Mouse (Mus musculus): ENCODE data around the gene Grin2a. TPM values are rescaled to one million over a fixed set of nuclear protein-coding genes. Genes with fewer than 3 reads are reported as not detected.
"Not testable (repeated sequence)": the region's sequence is repeated elsewhere in the genome, so short reads cannot be mapped to it uniquely, and the experiment has no call there.

The Grin2a gene
- polyA plus RNA-seq, 1 experiment from 2014 or later = 0.19 TPM

GRCm38 (mm10) chr16:9624346-9624745 lies 371.0 kb downstream of the Grin2a start:
- no peak for DNase-seq (ENCODE audit: extremely low spot score, low spot score)
- no peaks in the 10 kb centered on the region for H3K36me3 ChIP-seq (replicated peaks)
- WGBS = 93% methylated on average over 2 of the region's 2 CpGs
- H3K4me3 ChIP-seq = no peak overlapping the region
- no peaks in the 10 kb centered on the region for H3K4me1 ChIP-seq
- H3K27ac ChIP-seq = no peak overlapping the region
- H3K27me3 ChIP-seq (ENCODE audit: poor library complexity, severe bottlenecking) = no peaks in the 10 kb centered on the region
- H3K9me3 ChIP-seq = no peaks in the 10 kb centered on the region

- whole genome bisulfite sequencing = 78% methylated on average over 2 of the region's 2 CpGs
- H3K9me3 ChIP-seq = no peaks in the 10 kb centered on the region
Observed at GRCm38 (mm10) chr16:9618206-9618605, 377.2 kb downstream of the Grin2a start.

DNA sequence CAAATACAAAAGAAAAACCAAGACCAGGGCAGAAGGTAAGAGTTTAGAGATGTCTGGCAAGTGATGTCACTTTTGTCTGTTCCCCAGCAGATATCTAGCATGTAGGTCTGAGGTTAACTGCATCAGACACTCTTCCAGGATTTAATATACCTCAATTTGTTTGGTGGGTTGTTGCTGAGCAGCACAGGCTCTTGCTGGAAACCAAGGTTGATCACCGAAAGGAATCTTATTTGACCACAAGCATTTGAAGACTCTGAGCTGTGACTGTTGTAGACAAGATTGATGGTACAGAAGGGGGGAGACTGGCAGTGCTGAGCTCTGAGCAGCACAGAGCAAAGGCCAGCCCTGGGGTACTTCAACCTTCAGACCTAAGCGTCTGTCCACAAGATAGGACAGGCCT lies 378.1 kb downstream of the Grin2a start:
- Histone ChIP-seq H3K4me3 (no peak overlapping the region), H3K27me3 (ENCODE audit: poor library complexity, severe bottlenecking) (no peaks in the 10 kb centered on the region), H3K27ac (no peak overlapping the region), H3K9me3 (no peaks in the 10 kb centered on the region), H3K36me3 (replicated peaks) (no peaks in the 10 kb centered on the region), H3K4me1 (no peaks in the 10 kb centered on the region)
- 86% methylated on average over 2 of the region's 2 CpGs for WGBS
- DNase-seq (ENCODE audit: extremely low spot score, low spot score) = no peak

More at GRCm38 (mm10) chr16:9618206-9618605, 377.2 kb downstream of the Grin2a start:
- Histone ChIP-seq H3K4me3 (no peak overlapping the region), H3K36me3 (replicated peaks) (no peaks in the 10 kb centered on the region), H3K27me3 (ENCODE audit: poor library complexity, severe bottlenecking) (no peaks in the 10 kb centered on the region), H3K4me1 (no peaks in the 10 kb centered on the region), H3K27ac (no peak overlapping the region)
- no peak for DNase-seq (ENCODE audit: extremely low spot score, low spot score)

DNA sequence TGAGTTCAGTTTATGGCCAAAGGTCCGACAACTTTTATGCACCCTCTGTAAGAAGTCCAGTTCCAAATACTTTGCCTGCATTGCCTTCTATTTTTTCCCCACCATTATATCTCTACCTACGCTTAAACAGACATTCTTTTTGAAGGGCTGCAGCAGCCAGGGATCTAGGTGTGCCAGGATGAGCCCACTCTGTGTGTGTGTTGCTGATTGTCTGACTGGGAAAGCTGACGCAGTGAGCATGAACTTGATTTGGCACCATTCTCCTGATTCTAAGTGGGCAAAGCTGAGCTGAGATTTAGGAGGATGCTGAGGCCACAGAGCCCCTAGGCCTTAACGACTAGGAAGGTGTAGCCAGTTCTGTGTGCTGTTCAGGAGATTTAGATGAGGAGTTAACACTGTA lies 378.6 kb downstream of the Grin2a start:
- no peaks in the 10 kb centered on the region for H3K4me1 ChIP-seq
- H3K4me3 ChIP-seq = no peak overlapping the region
- no peaks in the 10 kb centered on the region for H3K27me3 ChIP-seq (ENCODE audit: poor library complexity, severe bottlenecking)
- H3K27ac ChIP-seq = no peak overlapping the region
- no peaks in the 10 kb centered on the region for H3K9me3 ChIP-seq
- 84% methylated on average over 4 of the region's 4 CpGs for WGBS
- no peak for DNase-seq (ENCODE audit: extremely low spot score, low spot score)
- no peaks in the 10 kb centered on the region for H3K36me3 ChIP-seq (replicated peaks)

DNA sequence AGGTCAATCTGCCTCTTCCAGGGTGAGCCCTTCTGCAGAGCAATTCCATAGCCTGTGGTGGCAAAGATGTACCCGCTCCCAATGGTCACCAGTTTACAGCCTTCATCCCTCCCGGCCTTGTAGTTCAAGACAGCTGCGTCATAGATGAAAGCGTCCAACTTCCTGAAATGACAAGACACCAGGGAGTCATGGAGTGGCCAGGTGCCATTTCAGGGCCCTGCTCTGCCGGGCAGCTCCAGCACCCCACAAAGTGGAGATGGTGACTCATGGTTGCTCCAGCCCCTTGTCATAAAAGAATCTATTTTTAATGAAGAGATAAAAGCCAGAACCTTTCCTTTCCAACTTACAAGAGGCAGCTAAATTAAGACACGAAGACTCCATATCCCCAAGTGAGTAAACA lies 382.8 kb downstream of the Grin2a start:
- not testable (repeated sequence) for H3K4me3 ChIP-seq; DNase-seq (ENCODE audit: extremely low spot score, low spot score); H3K9me3 ChIP-seq; H3K27ac ChIP-seq; H3K27me3 ChIP-seq (ENCODE audit: poor library complexity, severe bottlenecking); H3K36me3 ChIP-seq (replicated peaks); H3K4me1 ChIP-seq
- 94% methylated on average over 6 of the region's 6 CpGs for WGBS

DNA sequence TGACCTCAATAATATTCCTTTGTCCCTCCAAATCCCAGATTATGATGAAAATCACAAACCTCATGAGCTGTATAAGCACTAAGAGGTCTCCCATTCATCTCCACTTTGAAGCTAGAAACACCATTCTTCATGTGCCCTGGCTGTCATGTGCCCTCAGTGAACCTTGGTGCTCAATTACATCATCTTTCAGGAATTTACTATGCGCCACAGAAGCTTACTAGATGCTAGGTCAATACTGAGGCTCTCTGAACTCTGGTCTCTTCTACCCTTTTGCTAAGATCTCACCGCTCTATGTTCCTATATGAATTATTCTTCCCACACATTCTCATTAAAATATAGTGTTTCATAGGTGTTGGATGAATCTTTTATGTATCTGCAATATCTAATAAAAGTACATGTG lies 387.9 kb downstream of the Grin2a start:
- Histone ChIP-seq H3K36me3 (replicated peaks) (no peaks in the 10 kb centered on the region), H3K4me1 (no peaks in the 10 kb centered on the region), H3K9me3 (no peaks in the 10 kb centered on the region), H3K27me3 (ENCODE audit: poor library complexity, severe bottlenecking) (no peaks in the 10 kb centered on the region), H3K4me3 (no peak overlapping the region), H3K27ac (no peak overlapping the region)
- 82% methylated on average over 2 of the region's 2 CpGs for WGBS
- DNase-seq (ENCODE audit: extremely low spot score, low spot score) = no peak

DNA sequence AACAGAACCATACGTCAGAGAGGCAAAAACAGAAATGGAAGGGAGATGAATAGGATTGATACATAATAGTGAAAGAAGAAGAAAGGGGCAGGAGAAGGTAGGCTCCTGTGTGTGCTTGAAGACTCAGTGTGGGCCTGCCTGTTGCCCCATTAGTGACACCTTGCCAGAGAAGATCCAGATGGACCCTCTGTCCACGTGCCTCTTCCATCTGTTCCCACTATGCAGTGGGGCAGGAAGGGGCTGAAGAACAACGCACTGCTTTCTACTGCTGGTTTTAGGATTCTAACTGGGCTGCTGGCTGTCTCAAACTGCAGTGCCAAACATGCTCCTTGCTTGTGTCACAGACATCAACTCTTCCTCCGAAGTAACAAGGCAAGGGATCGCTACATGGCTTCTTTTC lies 391.4 kb downstream of the Grin2a start:
- H3K4me3 ChIP-seq = no peak overlapping the region
- no peaks in the 10 kb centered on the region for H3K27me3 ChIP-seq (ENCODE audit: poor library complexity, severe bottlenecking)
- H3K27ac ChIP-seq = no peak overlapping the region
- WGBS = 83% methylated on average over 5 of the region's 5 CpGs
- no peaks in the 10 kb centered on the region for H3K9me3 ChIP-seq
- H3K36me3 ChIP-seq (replicated peaks) = no peaks in the 10 kb centered on the region
- no peaks in the 10 kb centered on the region for H3K4me1 ChIP-seq
- DNase-seq (ENCODE audit: extremely low spot score, low spot score) = no peak

DNA sequence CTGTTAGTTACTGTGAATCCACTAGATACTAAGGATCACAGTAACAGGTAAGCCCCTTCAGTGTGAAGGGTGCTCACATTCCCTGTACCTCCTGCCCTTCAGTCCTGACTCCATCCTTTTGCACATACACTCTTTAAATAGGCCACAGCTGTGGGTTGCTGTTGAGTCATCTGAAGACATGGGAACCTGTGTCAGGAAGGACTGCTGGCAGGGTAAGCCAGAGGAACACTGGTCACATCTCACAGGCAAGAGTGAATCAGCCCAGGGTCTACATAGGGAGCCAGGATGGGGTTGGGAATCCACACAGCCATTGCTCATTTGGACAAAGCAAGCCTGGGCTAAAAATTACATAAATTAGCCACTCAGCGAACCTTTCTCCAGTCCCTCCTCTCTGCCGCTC lies 392.8 kb downstream of the Grin2a start:
- Histone ChIP-seq H3K27ac (no peak overlapping the region), H3K4me3 (no peak overlapping the region), H3K27me3 (ENCODE audit: poor library complexity, severe bottlenecking) (no peaks in the 10 kb centered on the region), H3K36me3 (replicated peaks) (no peaks in the 10 kb centered on the region), H3K9me3 (no peaks in the 10 kb centered on the region), H3K4me1 (no peaks in the 10 kb centered on the region)
- DNase-seq (ENCODE audit: extremely low spot score, low spot score) = no peak
- 87% methylated on average over 2 of the region's 2 CpGs for WGBS

- H3K27me3 ChIP-seq (ENCODE audit: poor library complexity, severe bottlenecking) = no peaks in the 10 kb centered on the region
- no peaks in the 10 kb centered on the region for H3K36me3 ChIP-seq (replicated peaks)
- H3K4me1 ChIP-seq = no peaks in the 10 kb centered on the region
- H3K4me3 ChIP-seq = no peak overlapping the region
- H3K9me3 ChIP-seq = no peaks in the 10 kb centered on the region
- H3K27ac ChIP-seq = no peak overlapping the region
- WGBS = 90% methylated on average over 2 of the region's 2 CpGs
- no peak for DNase-seq (ENCODE audit: extremely low spot score, low spot score)
Observed at GRCm38 (mm10) chr16:9589176-9589575, 406.2 kb downstream of the Grin2a start.

DNA sequence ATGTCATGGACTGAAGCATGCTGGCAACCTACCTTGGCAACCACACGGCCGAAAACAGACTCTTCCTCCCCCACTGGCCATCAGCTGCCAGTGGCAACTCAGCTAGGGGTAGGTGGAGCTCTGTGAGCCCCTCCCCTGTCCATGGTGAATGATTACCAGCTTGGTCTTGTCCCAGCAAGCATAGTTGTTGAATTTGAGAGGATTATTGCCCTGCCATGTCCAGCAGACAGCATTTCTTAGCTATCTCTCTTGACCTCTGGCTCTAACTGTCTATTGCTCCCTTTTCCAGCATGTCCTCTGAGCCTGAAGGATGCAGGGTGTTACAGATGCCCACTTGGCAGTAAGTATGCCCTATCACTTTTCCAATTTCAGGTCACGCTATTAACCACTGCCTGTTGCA lies 406.9 kb downstream of the Grin2a start:
- Histone ChIP-seq H3K4me3 (no peak overlapping the region), H3K27ac (no peak overlapping the region), H3K36me3 (replicated peaks) (no peaks in the 10 kb centered on the region), H3K4me1 (no peaks in the 10 kb centered on the region), H3K27me3 (ENCODE audit: poor library complexity, severe bottlenecking) (no peaks in the 10 kb centered on the region), H3K9me3 (no peaks in the 10 kb centered on the region)
- 79% methylated on average over 3 of the region's 3 CpGs for WGBS
- DNase-seq (ENCODE audit: extremely low spot score, low spot score) = no peak

- H3K9me3 ChIP-seq = no peaks in the 10 kb centered on the region
- no peak overlapping the region for H3K4me3 ChIP-seq
- no peaks in the 10 kb centered on the region for H3K27me3 ChIP-seq (ENCODE audit: poor library complexity, severe bottlenecking)
- WGBS = 88% methylated on average over 2 of the region's 2 CpGs
- H3K27ac ChIP-seq = no peak overlapping the region
- H3K4me1 ChIP-seq = no peaks in the 10 kb centered on the region
- H3K36me3 ChIP-seq (replicated peaks) = no peaks in the 10 kb centered on the region
- no peak for DNase-seq (ENCODE audit: extremely low spot score, low spot score)
Observed at GRCm38 (mm10) chr16:9583981-9584380, 411.4 kb downstream of the Grin2a start.

DNA sequence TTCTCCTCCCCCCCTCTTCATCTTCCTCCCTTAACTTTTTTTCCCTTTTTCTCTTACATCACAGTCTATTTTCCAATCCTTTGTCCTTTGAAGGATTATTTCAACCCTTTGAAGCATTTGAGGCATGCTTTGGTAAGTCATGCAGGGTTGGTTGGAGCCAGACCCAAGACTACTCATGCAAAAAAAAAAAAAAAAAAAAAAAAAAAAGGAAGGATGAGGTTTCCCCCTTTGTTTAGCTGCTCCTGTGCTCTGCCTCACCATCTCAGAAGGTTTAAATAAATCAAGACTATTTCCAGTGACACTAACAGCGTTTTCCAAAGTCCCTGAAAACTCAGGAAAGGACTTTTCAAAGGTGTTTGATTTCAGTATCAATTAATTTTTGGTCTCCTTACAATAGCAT lies 423.6 kb downstream of the Grin2a start:
- no peak overlapping the region for H3K27ac ChIP-seq
- no peaks in the 10 kb centered on the region for H3K27me3 ChIP-seq (ENCODE audit: poor library complexity, severe bottlenecking)
- H3K9me3 ChIP-seq = no peaks in the 10 kb centered on the region
- WGBS = 49% methylated on average over 1 of the region's 1 CpGs
- DNase-seq (ENCODE audit: extremely low spot score, low spot score) = no peak
- no peaks in the 10 kb centered on the region for H3K36me3 ChIP-seq (replicated peaks)
- H3K4me1 ChIP-seq = peaks cover 12% of the 10 kb centered on the region
- no peak overlapping the region for H3K4me3 ChIP-seq

GRCm38 (mm10) chr16:9567286-9567685 lies 428.1 kb downstream of the Grin2a start:
- no peaks in the 10 kb centered on the region for H3K9me3 ChIP-seq
- H3K4me3 ChIP-seq = no peak overlapping the region
- WGBS = 78% methylated on average over 2 of the region's 2 CpGs
- no peak for DNase-seq (ENCODE audit: extremely low spot score, low spot score)
- H3K27me3 ChIP-seq (ENCODE audit: poor library complexity, severe bottlenecking) = no peaks in the 10 kb centered on the region
- no peak overlapping the region for H3K27ac ChIP-seq
- no peaks in the 10 kb centered on the region for H3K36me3 ChIP-seq (replicated peaks)
- peaks cover 16% of the 10 kb centered on the region for H3K4me1 ChIP-seq

GRCm38 (mm10) chr16:9561816-9562215 lies 433.5 kb downstream of the Grin2a start:
- no peak overlapping the region for H3K4me3 ChIP-seq
- H3K36me3 ChIP-seq (replicated peaks) = no peaks in the 10 kb centered on the region
- peaks cover 14% of the 10 kb centered on the region for H3K4me1 ChIP-seq
- H3K27ac ChIP-seq = no peak overlapping the region
- no peaks in the 10 kb centered on the region for H3K27me3 ChIP-seq (ENCODE audit: poor library complexity, severe bottlenecking)
- no peak for DNase-seq (ENCODE audit: extremely low spot score, low spot score)
- no peaks in the 10 kb centered on the region for H3K9me3 ChIP-seq
- 32% methylated on average over 1 of the region's 1 CpGs for WGBS
